Mouse (Mus musculus): Measurements from ENCODE around the gene Bpgm. TPM values are rescaled to one million over a fixed set of nuclear protein-coding genes. Genes with fewer than 3 reads are reported as not detected.

The Bpgm gene
- polyA plus RNA-seq, 2 experiments, result 37.5 to 38.5 TPM

- no peak overlapping the region for H3K27ac ChIP-seq (replicated peaks; ENCODE audit: low read depth, low read length)
- H3K27me3 ChIP-seq (ENCODE audit: control insufficient read depth, insufficient read depth, low read length), result no peaks in the 10 kb centered on the region
- H3K4me3 ChIP-seq (replicated peaks; ENCODE audit: low read length), result no peak overlapping the region
- no peak overlapping the region for H3K4me2 ChIP-seq (replicated peaks; ENCODE audit: low read depth, low read length, severe bottlenecking)
- no peak overlapping the region for H3K9ac ChIP-seq (ENCODE audit: low read depth, low read length, severe bottlenecking)
- H3K9me3 ChIP-seq (ENCODE audit: control insufficient read depth, low read length), result no peaks in the 10 kb centered on the region
- 54% methylated on average over 13 of the region's 13 CpGs for WGBS
- H3K36me3 ChIP-seq (ENCODE audit: control insufficient read depth, insufficient read depth, low read length), result no peaks in the 10 kb centered on the region
- peaks cover 10% of the 10 kb centered on the region; the same call in 1 of the 2 replicates for H3K4me1 ChIP-seq (ENCODE audit: control insufficient read depth, insufficient read depth, low read length)
- ATAC-seq (ENCODE audit: low FRiP score, low read depth), result no peak
- DNase-seq (ENCODE audit: low spot score), result no peak
- TF ChIP-seq POLR2A (IDR thresholded peaks at IDR 0.05; ENCODE audit: borderline replicate concordance, extremely low read depth, insufficient read depth, insufficient read length), result no peak
These were observed 72.5 kb downstream of the Bpgm start for GRCm38 (mm10) chr6:34548406-34548990.

GRCm38 (mm10) chr6:34549017-34549416 is 73.0 kb downstream of the Bpgm start:
- H3K36me3 ChIP-seq (ENCODE audit: control insufficient read depth, insufficient read depth, low read length), result no peaks in the 10 kb centered on the region
- H3K4me1 ChIP-seq (ENCODE audit: control insufficient read depth, insufficient read depth, low read length), result peaks cover 4% of the 10 kb centered on the region; the same call in 1 of the 2 replicates
- no peak for TF ChIP-seq POLR2A (IDR thresholded peaks at IDR 0.05; ENCODE audit: borderline replicate concordance, extremely low read depth, insufficient read depth, insufficient read length)
- WGBS, result 44% methylated on average over 2 of the region's 2 CpGs
- no peak for ATAC-seq (ENCODE audit: low FRiP score, low read depth)
- no peak overlapping the region for H3K4me3 ChIP-seq (replicated peaks; ENCODE audit: low read length)
- H3K27me3 ChIP-seq (ENCODE audit: control insufficient read depth, insufficient read depth, low read length), result no peaks in the 10 kb centered on the region
- DNase-seq (ENCODE audit: low spot score), result peak; percentile 32
- H3K27ac ChIP-seq (replicated peaks; ENCODE audit: low read depth, low read length), result no peak overlapping the region
- H3K9me3 ChIP-seq (ENCODE audit: control insufficient read depth, low read length), result no peaks in the 10 kb centered on the region
- no peak overlapping the region for H3K4me2 ChIP-seq (replicated peaks; ENCODE audit: low read depth, low read length, severe bottlenecking)
- no peak overlapping the region for H3K9ac ChIP-seq (ENCODE audit: low read depth, low read length, severe bottlenecking)

GRCm38 (mm10) chr6:34552489-34553157 is 76.6 kb downstream of the Bpgm start:
- WGBS, result 54% methylated on average over 4 of the region's 4 CpGs
- no peaks in the 10 kb centered on the region for H3K36me3 ChIP-seq (ENCODE audit: control insufficient read depth, insufficient read depth, low read length)
- H3K27ac ChIP-seq (replicated peaks; ENCODE audit: low read depth, low read length), result no peak overlapping the region
- TF ChIP-seq POLR2A (IDR thresholded peaks at IDR 0.05; ENCODE audit: borderline replicate concordance, extremely low read depth, insufficient read depth, insufficient read length), result no peak
- no peak overlapping the region for H3K4me3 ChIP-seq (replicated peaks; ENCODE audit: low read length)
- no peak for DNase-seq (ENCODE audit: low spot score)
- no peaks in the 10 kb centered on the region for H3K9me3 ChIP-seq (ENCODE audit: control insufficient read depth, low read length)
- no peak for ATAC-seq (ENCODE audit: low FRiP score, low read depth)
- H3K9ac ChIP-seq (ENCODE audit: low read depth, low read length, severe bottlenecking), result no peak overlapping the region
- H3K4me1 ChIP-seq (ENCODE audit: control insufficient read depth, insufficient read depth, low read length), result no peaks in the 10 kb centered on the region
- H3K27me3 ChIP-seq (ENCODE audit: control insufficient read depth, insufficient read depth, low read length), result no peaks in the 10 kb centered on the region
- no peak overlapping the region for H3K4me2 ChIP-seq (replicated peaks; ENCODE audit: low read depth, low read length, severe bottlenecking)

GRCm38 (mm10) chr6:34554291-34554997 is 78.4 kb downstream of the Bpgm start:
- H3K27ac ChIP-seq (replicated peaks; ENCODE audit: low read depth, low read length), result no peak overlapping the region
- H3K9ac ChIP-seq (ENCODE audit: low read depth, low read length, severe bottlenecking), result no peak overlapping the region
- 54% methylated on average over 9 of the region's 9 CpGs for WGBS
- H3K9me3 ChIP-seq (ENCODE audit: control insufficient read depth, low read length), result no peaks in the 10 kb centered on the region
- ATAC-seq (ENCODE audit: low FRiP score, low read depth), result no peak
- H3K4me3 ChIP-seq (replicated peaks; ENCODE audit: low read length), result no peak overlapping the region
- H3K4me1 ChIP-seq (ENCODE audit: control insufficient read depth, insufficient read depth, low read length), result 0 out of 2 replicates have a peak, but pooled peaks cover 2% of the 10 kb centered on the region
- H3K27me3 ChIP-seq (ENCODE audit: control insufficient read depth, insufficient read depth, low read length), result no peaks in the 10 kb centered on the region
- H3K36me3 ChIP-seq (ENCODE audit: control insufficient read depth, insufficient read depth, low read length), result no peaks in the 10 kb centered on the region
- TF ChIP-seq POLR2A (IDR thresholded peaks at IDR 0.05; ENCODE audit: borderline replicate concordance, extremely low read depth, insufficient read depth, insufficient read length), result no peak
- DNase-seq (ENCODE audit: low spot score), result no peak
- H3K4me2 ChIP-seq (replicated peaks; ENCODE audit: low read depth, low read length, severe bottlenecking), result no peak overlapping the region

Other genes starting within 250 kb of the Bpgm start
- 133 and 134 TPM in 2 replicates for gene Akr1b3, start 158.7 kb upstream of the Bpgm start, polyA plus RNA-seq (2012; rRNA removed)
- gene Akr1b3, start 158.7 kb upstream of the Bpgm start, polyA plus RNA-seq (2014; fragmentation: Nextera tagmentation; extraction: Ambion mirVana), result 174 and 180 TPM in 2 replicates
- gene Akr1b8, start 122.1 kb upstream of the Bpgm start, polyA plus RNA-seq (2012; rRNA removed), result 5.6 and 6.5 TPM in 2 replicates
- 7.1 and 8.5 TPM in 2 replicates for gene Akr1b8, start 122.1 kb upstream of the Bpgm start, polyA plus RNA-seq (2014; fragmentation: Nextera tagmentation; extraction: Ambion mirVana)
- 9.9 and 10.4 TPM in 2 replicates for gene Akr1b10, start 92.0 kb upstream of the Bpgm start, polyA plus RNA-seq (2012; rRNA removed)
- gene Akr1b10, start 92.0 kb upstream of the Bpgm start, polyA plus RNA-seq (2014; fragmentation: Nextera tagmentation; extraction: Ambion mirVana), result 9.6 and 10.2 TPM in 2 replicates
- gene Akr1b7, start 63.9 kb upstream of the Bpgm start, polyA plus RNA-seq (2012; rRNA removed), result 0.05 TPM in 1 of 2 replicates, not detected in the other
- not detected in 2 replicates for gene Akr1b7, start 63.9 kb upstream of the Bpgm start, polyA plus RNA-seq (2014; fragmentation: Nextera tagmentation; extraction: Ambion mirVana)
- 104 and 127 TPM in 2 replicates for gene Cald1, start 122.3 kb downstream of the Bpgm start, polyA plus RNA-seq (2012; rRNA removed)
- 231 and 262 TPM in 2 replicates for gene Cald1, start 122.3 kb downstream of the Bpgm start, polyA plus RNA-seq (2014; fragmentation: Nextera tagmentation; extraction: Ambion mirVana)

Data from limb, embryonic 14.5 days (tissue).